Mouse (Mus musculus): Measurements from ENCODE around the gene Srpk2. TPM values are rescaled to one million over a fixed set of nuclear protein-coding genes. Genes with fewer than 3 reads are reported as not detected.

Gene Srpk2
- total and polyA plus RNA-seq, 3 experiments: 11.2 to 41.7 (median 16.9) TPM

- H3K79me2 ChIP-seq (ENCODE audit: control insufficient read depth, insufficient read depth, low read length, poor library complexity): peaks cover 5% of the 10 kb centered on the region
- peak; percentile 80 for DNase-seq (ENCODE audit: low read depth, low spot score)
- H3K9me3 ChIP-seq (replicated peaks; ENCODE audit: insufficient read depth, low read length): no peaks in the 10 kb centered on the region
- no peaks in the 10 kb centered on the region for H3K27me3 ChIP-seq (ENCODE audit: control insufficient read depth in 1 of 2, insufficient read depth in 2 of 2, low read length in 2 of 2)
- H3K4me1 ChIP-seq (ENCODE audit: control insufficient read depth in 1 of 2, insufficient read depth in 2 of 2, low read length in 2 of 2): peaks cover 2 to 5% of the 10 kb centered on the region in 2 experiments; a peak in 2 of 4 replicates
- peaks cover 0 to 10% of the 10 kb centered on the region in 2 experiments; a peak in 2 of 4 replicates for H3K36me3 ChIP-seq (ENCODE audit: control insufficient read depth in 1 of 2, insufficient read depth in 2 of 2, low read length in 2 of 2)
- H3K4me3 ChIP-seq (ENCODE audit: control insufficient read depth in 1 of 2, insufficient read depth in 1 of 2, low read depth in 2 of 2, low read length in 2 of 2): peak overlapping the region; percentile 55 to 95
- H3K9ac ChIP-seq (ENCODE audit: control insufficient read depth, low read depth, low read length, poor library complexity, severe bottlenecking): peak overlapping the region; percentile 32
- no peak overlapping the region for H3K27ac ChIP-seq (ENCODE audit: control insufficient read depth, low read depth, low read length)
- TF ChIP-seq UBTF (IDR thresholded peaks at IDR 0.05; ENCODE audit: borderline replicate concordance, insufficient read depth, low read depth, low read length) (peak; percentile 71; the same call in 1 of the 2 replicates), TAL1 (IDR thresholded peaks at IDR 0.05; ENCODE audit: low read length) (no peak), KAT2A (conservative IDR thresholded peaks at IDR 0.05; ENCODE audit: low read depth, low read length) (no peak), RCOR1 (IDR thresholded peaks at IDR 0.05; ENCODE audit: low read depth, low read length) (peak; percentile 59), SIN3A (IDR thresholded peaks at IDR 0.05; ENCODE audit: low read length) (peak; percentile 38; the same call in 1 of the 2 replicates), SMC3 (IDR thresholded peaks at IDR 0.05; ENCODE audit: low read depth, low read length) (no peak), MAFK (IDR thresholded peaks at IDR 0.05; ENCODE audit: borderline replicate concordance, low read depth, low read length) (no peak), CTCF (IDR thresholded peaks at IDR 0.05 in 2 of 3, conservative IDR thresholded peaks at IDR 0.05 in 1 of 3; ENCODE audit: control insufficient read depth in 1 of 3, insufficient read depth in 1 of 3, low read depth in 2 of 3, low read length in 3 of 3, poor library complexity in 1 of 3, severe bottlenecking in 1 of 3) (no peak), ZNF384 (IDR thresholded peaks at IDR 0.05; ENCODE audit: low read depth, low read length) (peak; percentile 64; the same call in 1 of the 2 replicates), GATA1 (IDR thresholded peaks at IDR 0.05; ENCODE audit: low read depth, low read length) (peak; percentile 39; the same call in 1 of the 2 replicates), POLR2A (IDR thresholded peaks at IDR 0.05; ENCODE audit: control insufficient read depth in 1 of 2, insufficient read depth in 1 of 2, low read depth in 1 of 2, low read length in 2 of 2, poor library complexity in 1 of 2) (no peak), NELFE (IDR thresholded peaks at IDR 0.05; ENCODE audit: low read depth, low read length) (no peak), CHD1 (IDR thresholded peaks at IDR 0.05; ENCODE audit: low read depth, low read length) (0 out of 2 replicates have a peak, but pooled peaks have one; percentile 13)
These were observed 8.0 kb downstream of the Srpk2 start for GRCm38 (mm10) chr5:23676156-23677071.

GRCm38 (mm10) chr5:23675499-23676155 lies 8.8 kb downstream of the Srpk2 start:
- Histone ChIP-seq H3K4me3 (ENCODE audit: control insufficient read depth in 1 of 2, insufficient read depth in 1 of 2, low read depth in 2 of 2, low read length in 2 of 2) (peak overlapping the region; percentile 73 to 100), H3K27me3 (ENCODE audit: control insufficient read depth in 1 of 2, insufficient read depth in 2 of 2, low read length in 2 of 2) (no peaks in the 10 kb centered on the region), H3K9ac (ENCODE audit: control insufficient read depth, low read depth, low read length, poor library complexity, severe bottlenecking) (peak overlapping the region; percentile 81), H3K27ac (ENCODE audit: control insufficient read depth, low read depth, low read length) (peak overlapping the region; percentile 32), H3K9me3 (replicated peaks; ENCODE audit: insufficient read depth, low read length) (no peaks in the 10 kb centered on the region), H3K79me2 (ENCODE audit: control insufficient read depth, insufficient read depth, low read length, poor library complexity) (peaks cover 5% of the 10 kb centered on the region), H3K36me3 (ENCODE audit: control insufficient read depth in 1 of 2, insufficient read depth in 2 of 2, low read length in 2 of 2) (peaks cover 0 to 10% of the 10 kb centered on the region in 2 experiments; a peak in 2 of 4 replicates), H3K4me1 (ENCODE audit: control insufficient read depth in 1 of 2, insufficient read depth in 2 of 2, low read length in 2 of 2) (peaks cover 2 to 5% of the 10 kb centered on the region in 2 experiments; a peak in 2 of 4 replicates)
- no peak for TF ChIP-seq MEF2A (IDR thresholded peaks at IDR 0.05; ENCODE audit: extremely low read depth, insufficient replicate concordance, low read depth, low read length, poor library complexity, severe bottlenecking)
- TF ChIP-seq ZMIZ1 (IDR thresholded peaks at IDR 0.05; ENCODE audit: low read depth, low read length): peak; percentile 42; the same call in 1 of the 2 replicates
- TF ChIP-seq TCF12 (IDR thresholded peaks at IDR 0.05; ENCODE audit: low read depth, low read length): 0 out of 2 replicates have a peak, but pooled peaks have one; percentile 18
- peak; percentile 70 for TF ChIP-seq NRF1 (IDR thresholded peaks at IDR 0.05; ENCODE audit: insufficient read depth, low read depth, low read length, poor library complexity, severe bottlenecking)
- 0 out of 2 replicates have a peak, but pooled peaks have one; percentile 7 for TF ChIP-seq SIN3A (IDR thresholded peaks at IDR 0.05; ENCODE audit: low read length)
- 0 out of 4 replicates have a peak, but pooled peaks of 1 of the 2 experiments have one; percentile 6 for TF ChIP-seq EP300 (IDR thresholded peaks at IDR 0.05; ENCODE audit: low read depth in 1 of 2, low read length in 2 of 2)
- peak; percentile 61; the same call in 1 of the 2 replicates for TF ChIP-seq NELFE (IDR thresholded peaks at IDR 0.05; ENCODE audit: low read depth, low read length)
- peak; percentile 65 to 78; a peak in 3 of 4 replicates for TF ChIP-seq POLR2A (IDR thresholded peaks at IDR 0.05; ENCODE audit: control insufficient read depth in 1 of 2, insufficient read depth in 1 of 2, low read depth in 1 of 2, low read length in 2 of 2, poor library complexity in 1 of 2)
- peak; percentile 16; the same call in 1 of the 2 replicates for TF ChIP-seq UBTF (IDR thresholded peaks at IDR 0.05; ENCODE audit: borderline replicate concordance, insufficient read depth, low read depth, low read length)
- no peak for TF ChIP-seq GABPA (IDR thresholded peaks at IDR 0.05; ENCODE audit: low read depth, low read length)
- peak; percentile 82 for DNase-seq (ENCODE audit: low read depth, low spot score)
